Mouse (Mus musculus) stomach, postnatal 0 days (tissue): ENCODE measurements at regions not wholly inside any gene's neighbourhood (a gene's known extent, or its start where the extent isn't known, plus 50 kb on each side); places are given as distances from the start of the nearest gene placed in this dataset.

Source experiments
- CTCF ChIP-seq: IDR thresholded peaks from 2 replicates; pipeline ENCODE4 v1.5.1; 2016; ENCODE audit warnings: antibody characterized with exemption, low read depth, mild to moderate bottlenecking, moderate library complexity
- EP300 ChIP-seq: optimal IDR thresholded peaks from 2 replicates; pipeline ENCODE3; 2016; ENCODE audit warnings: antibody characterized with exemption

- TF ChIP-seq CTCF (no peak), EP300 (no peak)
These were observed 602.3 kb downstream of the Insc start for GRCm38 (mm10) chr7:115345749-115346148.
